Mouse (Mus musculus) intestine, embryonic 14.5 days (tissue): ENCODE measurements around the gene Gabrr3. TPM values are rescaled to one million over a fixed set of nuclear protein-coding genes. Genes with fewer than 3 reads are reported as not detected.
A peak's percentile ranks its signal among the peaks of the same experiment; 100 is the strongest.

Experiments used
- ATAC-seq: fragments of 200-750 bp; cut with Nextera tagmentation; replicated peaks from 2 replicates; pipeline ENCODE4 v1.8.0; 2017; ENCODE audit warnings: low read depth, moderate number of reproducible peaks, moderate TSS enrichment, moderate library complexity; ENCODE audit not compliant: low FRiP score, low TSS enrichment
- DNase-seq: peaks from one replicate; pipeline ENCODE4 v3.0.0-alpha.2; 2018; ENCODE audit warnings: low spot score
- H3K27ac ChIP-seq: fragments of 300-500 bp; sonication (generic); 2 replicates; pipeline ENCODE4 v1.5.1; 2014; ENCODE audit warnings: low read depth, mild to moderate bottlenecking, control low read depth
- H3K27me3 ChIP-seq: fragments of 300-500 bp; sonication (generic); replicated peaks from 2 replicates; pipeline ENCODE4 v1.6.1; 2014; ENCODE audit warnings: low read length, control low read depth; ENCODE audit not compliant: control insufficient read depth, insufficient read depth
- H3K36me3 ChIP-seq: fragments of 300-500 bp; sonication (generic); 2 replicates; pipeline ENCODE4 v1.6.1; 2014; ENCODE audit warnings: low read length, control low read depth; ENCODE audit not compliant: control insufficient read depth, insufficient read depth
- H3K4me1 ChIP-seq: fragments of 300-500 bp; sonication (generic); replicated peaks from 2 replicates; pipeline ENCODE4 v1.6.1; 2014; ENCODE audit warnings: low read length, control low read depth, mixed read lengths; ENCODE audit not compliant: control insufficient read depth, insufficient read depth
- H3K4me2 ChIP-seq: fragments of 300-500 bp; sonication (generic); 2 replicates; pipeline ENCODE4 v1.6.1; 2014; ENCODE audit warnings: low read length
- H3K4me3 ChIP-seq: fragments of 300-500 bp; sonication (generic); 2 replicates; pipeline ENCODE4 v1.5.1; 2014; ENCODE audit warnings: low read depth, low read length, control low read depth, mixed read lengths
- H3K9ac ChIP-seq: fragments of 300-500 bp; sonication (generic); 2 replicates; pipeline ENCODE4 v1.6.1; 2014; ENCODE audit warnings: mild to moderate bottlenecking, low read length
- H3K9me3 ChIP-seq: fragments of 300-500 bp; sonication (generic); 2 replicates; pipeline ENCODE4 v1.6.1; 2016; ENCODE audit warnings: low read length, control low read depth; ENCODE audit not compliant: control insufficient read depth
- WGBS: fragments of 180-500 bp; shearing (Covaris S2); extraction: QIAGEN DNeasy Blood & Tissue Kit; methylation state at CpG from one replicate; pipeline ENCODE4 v1.1.7; 2014; 5-methylcytosine and 5-hydroxymethylcytosine counted together
- polyA plus RNA-seq: library from polyadenylated mRNA; unstranded; fragments of >200 nt; fragmentation: Nextera tagmentation; extraction: Ambion mirVana; gene quantifications from 2 replicates; pipeline ENCODE4 v1.2.1, GENCODE M21; 2014

Gabrr3 gene
- polyA plus RNA-seq, 1 experiment from 2014 or later = 0.16 TPM

DNA sequence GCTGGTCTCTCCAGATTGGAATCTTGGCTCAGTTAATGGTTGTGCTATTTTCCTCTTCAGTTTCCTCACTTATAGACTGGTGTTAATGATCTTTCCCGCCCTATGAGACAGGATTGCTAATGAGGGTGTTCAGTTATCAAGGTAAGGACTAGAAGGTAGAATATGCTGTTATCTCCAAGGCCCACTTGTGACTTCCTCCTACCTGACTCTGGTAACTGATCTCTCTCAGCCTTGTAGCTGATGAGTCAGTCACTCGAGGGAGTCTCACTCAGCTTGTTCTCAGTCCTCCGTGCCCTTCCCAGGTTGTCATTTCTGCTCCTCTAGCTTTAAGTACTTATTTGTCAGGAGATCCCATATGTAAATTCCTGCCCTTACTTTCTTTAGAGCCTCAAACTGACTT, 70.8 kb downstream of the Gabrr3 start:
- H3K36me3 ChIP-seq = peaks cover 59% of the 10 kb centered on the region
- no peaks in the 10 kb centered on the region for H3K9me3 ChIP-seq
- H3K27ac ChIP-seq = no peak overlapping the region
- H3K4me2 ChIP-seq = no peak overlapping the region
- no peaks in the 10 kb centered on the region; the same call in 1 of the 2 replicates for H3K4me1 ChIP-seq
- DNase-seq = no peak
- WGBS = 88% methylated on average over 3 of the region's 3 CpGs
- H3K9ac ChIP-seq = no peak overlapping the region
- no peaks in the 10 kb centered on the region for H3K27me3 ChIP-seq
- ATAC-seq = no peak
- H3K4me3 ChIP-seq = no peak overlapping the region

DNA sequence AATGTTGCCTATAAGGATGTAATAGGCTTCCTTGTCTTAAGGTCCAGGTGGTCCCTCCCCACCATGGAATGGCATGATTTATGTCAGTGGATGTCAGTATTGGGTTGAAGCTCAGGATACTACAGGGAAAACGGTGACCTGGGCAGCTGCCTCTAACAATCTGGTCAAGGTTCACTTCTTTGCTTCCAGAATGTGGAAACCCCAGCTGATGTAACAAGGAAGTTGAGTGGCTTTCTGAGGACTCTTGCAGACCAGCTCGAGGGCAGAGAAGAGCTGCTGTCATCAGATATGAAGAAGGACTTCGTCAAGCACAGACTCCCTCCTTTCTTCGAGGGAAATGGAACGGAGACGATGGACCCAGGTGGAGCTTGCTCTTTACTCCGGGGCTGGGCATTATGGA, 80.1 kb downstream of the Gabrr3 start:
- Histone ChIP-seq H3K4me3 (no peak overlapping the region), H3K4me1 (no peaks in the 10 kb centered on the region), H3K4me2 (no peak overlapping the region), H3K9ac (no peak overlapping the region), H3K27ac (no peak overlapping the region), H3K36me3 (peaks cover 86% of the 10 kb centered on the region), H3K9me3 (no peaks in the 10 kb centered on the region), H3K27me3 (no peaks in the 10 kb centered on the region)
- 80% methylated on average over 7 of the region's 7 CpGs for WGBS
- DNase-seq = peak; percentile 43
- no peak for ATAC-seq

DNA sequence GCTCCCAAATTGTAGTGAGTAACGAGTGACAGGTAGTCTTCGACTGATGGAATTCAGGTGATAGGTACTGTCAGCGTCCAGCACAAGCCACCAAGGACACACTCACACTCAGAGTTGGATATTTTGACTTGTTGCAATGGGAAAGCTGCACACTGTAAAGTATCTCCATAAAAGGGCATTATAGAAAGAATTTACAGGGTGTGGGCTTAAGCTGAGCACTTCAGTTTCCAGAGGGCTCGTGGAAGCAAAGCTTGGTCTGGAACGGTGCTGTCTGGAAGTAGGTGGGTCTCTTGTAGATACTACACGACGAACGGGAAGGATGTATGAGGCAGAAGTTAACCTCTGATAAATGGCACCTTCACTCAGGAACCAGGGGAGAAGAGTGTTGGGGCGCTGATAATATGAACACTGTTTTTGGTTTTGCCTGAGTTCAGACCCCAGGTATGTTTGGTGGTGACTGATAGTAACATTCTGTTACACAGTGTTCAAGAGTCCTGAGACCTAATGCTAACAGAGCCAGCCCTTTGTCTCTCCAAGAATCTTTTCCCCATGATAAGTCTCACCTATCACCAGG, 80.9 kb downstream of the Gabrr3 start:
- Histone ChIP-seq H3K9me3 (no peaks in the 10 kb centered on the region), H3K9ac (no peak overlapping the region), H3K36me3 (peaks cover 85% of the 10 kb centered on the region), H3K4me1 (no peaks in the 10 kb centered on the region), H3K4me3 (no peak overlapping the region), H3K27ac (no peak overlapping the region; the same call in 1 of the 2 replicates), H3K4me2 (no peak overlapping the region), H3K27me3 (no peaks in the 10 kb centered on the region)
- WGBS = 80% methylated on average over 9 of the region's 9 CpGs
- no peak; the same call in 1 of the 2 replicates for ATAC-seq
- DNase-seq = peak; percentile 48

DNA sequence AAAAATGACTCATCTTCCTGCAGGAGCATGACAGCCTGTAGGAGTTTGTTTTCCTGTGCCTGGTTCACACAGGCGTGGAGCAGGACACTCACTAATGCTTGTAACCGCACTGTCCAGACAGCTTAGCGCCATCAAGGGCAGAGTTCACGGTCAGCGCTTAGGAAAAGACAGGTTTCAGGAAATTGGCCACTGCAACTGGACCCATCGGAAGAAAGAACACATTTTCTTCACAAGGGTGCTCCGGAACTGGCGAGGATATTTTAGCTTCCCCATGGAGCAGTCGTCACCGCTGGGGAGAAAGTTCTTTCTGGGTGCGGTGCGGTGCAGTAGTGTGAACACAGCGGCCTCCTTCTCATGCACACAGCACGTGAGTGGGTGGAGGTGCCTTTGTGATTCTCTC, 86.1 kb downstream of the Gabrr3 start:
- Histone ChIP-seq H3K27me3 (no peaks in the 10 kb centered on the region), H3K9me3 (no peaks in the 10 kb centered on the region), H3K9ac (no peak overlapping the region), H3K4me3 (no peak overlapping the region), H3K4me1 (no peaks in the 10 kb centered on the region), H3K4me2 (no peak overlapping the region), H3K36me3 (peaks cover 73% of the 10 kb centered on the region), H3K27ac (no peak overlapping the region)
- DNase-seq (no peak), ATAC-seq (no peak)
- WGBS = 89% methylated on average over 14 of the region's 14 CpGs

DNA sequence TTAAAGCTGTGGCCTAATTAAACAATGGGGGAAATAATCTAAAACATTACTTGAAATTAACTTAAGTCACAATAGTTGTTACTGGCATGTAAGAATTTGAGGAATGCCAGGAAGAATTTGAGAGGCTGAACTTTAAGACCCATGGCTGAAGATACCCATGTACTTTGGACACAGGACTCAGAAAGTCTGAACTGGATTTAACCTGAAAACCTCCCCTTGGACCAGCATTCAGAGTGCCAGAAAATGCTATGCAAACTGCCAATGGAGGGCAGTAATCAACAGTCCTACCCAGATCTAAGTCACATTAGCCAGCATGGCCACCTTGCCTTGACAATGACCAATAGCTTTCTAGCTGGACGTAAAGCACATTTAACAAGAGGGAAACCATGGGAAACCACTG, 90.8 kb downstream of the Gabrr3 start:
- H3K4me2 ChIP-seq = no peak overlapping the region
- H3K27ac ChIP-seq = no peak overlapping the region
- no peak overlapping the region for H3K9ac ChIP-seq
- no peaks in the 10 kb centered on the region for H3K9me3 ChIP-seq
- H3K4me3 ChIP-seq = no peak overlapping the region
- H3K27me3 ChIP-seq = no peaks in the 10 kb centered on the region
- ATAC-seq (no peak), DNase-seq (no peak)
- peaks cover 40% of the 10 kb centered on the region for H3K36me3 ChIP-seq
- WGBS = 96% methylated on average over 1 of the region's 1 CpGs
- no peaks in the 10 kb centered on the region for H3K4me1 ChIP-seq

DNA sequence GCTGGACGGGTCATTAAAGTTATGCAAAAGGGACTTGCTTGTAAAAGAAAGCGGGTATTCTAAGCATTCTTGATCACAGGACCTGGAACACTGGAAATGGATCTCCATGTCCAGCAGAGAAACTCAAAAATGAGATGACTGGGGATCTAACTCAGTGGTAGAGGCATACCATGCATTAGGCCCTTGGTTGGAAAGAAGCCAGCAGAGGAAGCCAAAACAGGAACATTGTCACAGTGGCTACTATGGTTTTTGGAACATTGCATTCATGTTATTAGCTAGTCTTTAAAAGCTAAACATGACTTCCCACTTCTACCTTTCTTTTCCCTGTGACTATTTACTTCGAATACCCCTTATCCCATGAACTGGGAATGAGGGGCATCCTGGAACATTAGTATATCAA, 92.0 kb downstream of the Gabrr3 start:
- Histone ChIP-seq H3K4me3 (no peak overlapping the region), H3K4me2 (no peak overlapping the region), H3K27ac (no peak overlapping the region), H3K9me3 (no peaks in the 10 kb centered on the region), H3K36me3 (0 out of 2 replicates have a peak, but pooled peaks cover 28% of the 10 kb centered on the region), H3K27me3 (no peaks in the 10 kb centered on the region), H3K4me1 (no peaks in the 10 kb centered on the region), H3K9ac (no peak overlapping the region)
- DNase-seq (no peak), ATAC-seq (no peak)
- WGBS = 95% methylated on average over 3 of the region's 3 CpGs

DNA sequence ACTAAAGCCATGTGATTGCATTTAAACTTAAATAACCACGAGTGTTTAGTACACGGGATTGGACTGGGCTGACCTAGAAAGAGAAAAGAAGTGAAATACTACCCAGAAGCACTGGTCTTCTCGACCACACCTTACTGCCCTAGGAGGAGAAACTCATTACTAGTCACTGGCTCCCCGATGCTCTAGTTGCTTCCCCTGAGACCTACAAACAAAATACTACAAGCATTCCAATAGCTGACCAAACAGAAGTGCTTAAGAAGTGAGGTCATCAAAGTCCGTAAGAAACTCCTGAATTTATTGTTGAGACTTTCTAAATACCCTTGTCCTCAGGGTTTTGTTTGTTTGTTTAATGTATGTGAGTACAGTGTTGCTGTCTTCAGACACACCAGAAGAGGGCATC, 102.7 kb downstream of the Gabrr3 start:
- WGBS = 91% methylated on average over 5 of the region's 5 CpGs
- no peak overlapping the region for H3K9ac ChIP-seq
- DNase-seq = no peak
- ATAC-seq = no peak
- H3K27me3 ChIP-seq = no peaks in the 10 kb centered on the region
- no peaks in the 10 kb centered on the region for H3K9me3 ChIP-seq
- no peaks in the 10 kb centered on the region for H3K4me1 ChIP-seq
- no peak overlapping the region for H3K27ac ChIP-seq
- H3K4me2 ChIP-seq = no peak overlapping the region
- no peak overlapping the region for H3K4me3 ChIP-seq
- H3K36me3 ChIP-seq = 0 out of 2 replicates have a peak, but pooled peaks cover 9% of the 10 kb centered on the region

Other genes starting within 250 kb of the Gabrr3 start
- gene Olfr196, start 236.9 kb upstream of the Gabrr3 start, polyA plus RNA-seq = not detected in 2 replicates
- not detected in 2 replicates for gene Olfr198, start 203.8 kb upstream of the Gabrr3 start, polyA plus RNA-seq
- gene Olfr199, start 187.6 kb upstream of the Gabrr3 start, polyA plus RNA-seq = not detected in 2 replicates
- gene Olfr201, start 134.7 kb upstream of the Gabrr3 start, polyA plus RNA-seq = not detected in 2 replicates
- gene Olfr202, start 120.5 kb upstream of the Gabrr3 start, polyA plus RNA-seq = not detected in 2 replicates
- gene Olfr203, start 108.5 kb upstream of the Gabrr3 start, polyA plus RNA-seq = not detected in 2 replicates
- gene Olfr204, start 89.1 kb upstream of the Gabrr3 start, polyA plus RNA-seq = not detected in 2 replicates
- gene Olfr205, start 76.2 kb upstream of the Gabrr3 start, polyA plus RNA-seq = not detected in 2 replicates
- gene Olfr206, start 58.1 kb upstream of the Gabrr3 start, polyA plus RNA-seq = not detected in 2 replicates
- not detected in 2 replicates for gene Olfr209, start 43.3 kb upstream of the Gabrr3 start, polyA plus RNA-seq
- 32.9 and 38.3 TPM in 2 replicates for gene Riox2, start 64.4 kb downstream of the Gabrr3 start, polyA plus RNA-seq
- 9.8 and 15.1 TPM in 2 replicates for gene Crybg3, start 193.6 kb downstream of the Gabrr3 start, polyA plus RNA-seq
- 24.1 and 27.6 TPM in 2 replicates for gene Arl6, start 232.1 kb downstream of the Gabrr3 start, polyA plus RNA-seq